Mouse (Mus musculus) liver, postnatal 0 days (tissue): ENCODE data around the gene Sgms1.

Source experiments
- CTCF ChIP-seq: sonication (generic); IDR thresholded peaks from 2 replicates; pipeline ENCODE4 v1.5.1; 2016; ENCODE audit warnings: antibody characterized with exemption, low read depth
- EP300 ChIP-seq: IDR thresholded peaks from 2 replicates; pipeline ENCODE4 v1.6.1; 2016; ENCODE audit warnings: antibody characterized with exemption, low read depth, mild to moderate bottlenecking

DNA sequence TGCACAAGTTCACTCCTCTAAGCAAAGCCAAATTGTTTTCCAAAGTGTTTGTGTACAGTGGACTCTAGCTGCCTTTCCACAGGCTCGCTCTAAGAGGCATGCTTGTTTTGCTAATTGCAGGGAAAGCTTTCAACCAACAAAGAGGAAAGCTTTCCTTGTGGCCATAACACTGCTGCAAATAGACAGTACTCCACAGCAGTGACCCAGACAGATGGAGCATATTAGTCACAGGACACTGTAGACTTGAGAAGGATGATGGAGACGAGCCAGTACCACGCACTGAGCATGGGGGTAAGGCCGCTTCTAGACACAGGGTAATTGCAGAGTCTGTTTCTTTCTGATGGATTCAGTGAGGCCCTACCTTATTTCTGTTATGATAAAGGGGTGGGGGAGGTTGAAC lies 33.3 kb downstream of the Sgms1 start:
- no peak for TF ChIP-seq EP300
- TF ChIP-seq CTCF: no peak
